Mouse (Mus musculus): ENCODE data around the gene Ctss. TPM values are rescaled to one million over a fixed set of nuclear protein-coding genes. Genes with fewer than 3 reads are reported as not detected.
A peak's percentile ranks its signal among the peaks of the same experiment; 100 is the strongest.
"Not testable (repeated sequence)": the region's sequence is repeated elsewhere in the genome, so short reads cannot be mapped to it uniquely, and the experiment has no call there.

The Ctss gene
- total RNA-seq, 2 experiments from 2014 or later = 32.3 to 35.9 TPM

GRCm38 (mm10) chr3:95531025-95531424 is 4.4 kb downstream of the Ctss start:
- DNase-seq (ENCODE audit: low spot score in 2 of 2) = no peak

- DNase-seq (ENCODE audit: low spot score in 2 of 2) = no peak
These were observed 6.8 kb downstream of the Ctss start for GRCm38 (mm10) chr3:95533364-95533763.

GRCm38 (mm10) chr3:95534927-95535326 is 8.3 kb downstream of the Ctss start:
- DNase-seq (ENCODE audit: low spot score in 2 of 2) = no peak

- DNase-seq (ENCODE audit: low spot score in 2 of 2) = no peak
These were observed 12.3 kb downstream of the Ctss start for GRCm38 (mm10) chr3:95538936-95539335.

GRCm38 (mm10) chr3:95539837-95540236 is 13.3 kb downstream of the Ctss start:
- no peak for DNase-seq (ENCODE audit: low spot score in 2 of 2)

- not testable (repeated sequence) for DNase-seq (ENCODE audit: low spot score in 2 of 2)
These were observed 14.6 kb downstream of the Ctss start for GRCm38 (mm10) chr3:95541186-95541585.

- DNase-seq (ENCODE audit: low spot score in 2 of 2) = no peak
These were observed 15.6 kb downstream of the Ctss start for GRCm38 (mm10) chr3:95542171-95542570.

- no peak for DNase-seq (ENCODE audit: low spot score in 2 of 2)
These were observed 16.4 kb downstream of the Ctss start for GRCm38 (mm10) chr3:95542981-95543380.

- DNase-seq (ENCODE audit: low spot score in 2 of 2) = no peak
These were observed 23.6 kb downstream of the Ctss start for GRCm38 (mm10) chr3:95550176-95550575.

- DNase-seq (ENCODE audit: low spot score in 2 of 2) = no peak
These were observed 27.4 kb downstream of the Ctss start for GRCm38 (mm10) chr3:95553986-95554385.

- no peak for DNase-seq (ENCODE audit: low spot score in 2 of 2)
These were observed 32.9 kb downstream of the Ctss start, which contains the start of gene Hormad1 for GRCm38 (mm10) chr3:95559437-95559836. TSS of gene Hormad1 (plus strand) at chr3:95559677.

- no peak for DNase-seq (ENCODE audit: low spot score in 2 of 2)
These were observed 34.2 kb downstream of the Ctss start for GRCm38 (mm10) chr3:95560738-95561137.

- no peak for DNase-seq (ENCODE audit: low spot score in 2 of 2)
These were observed 35.2 kb downstream of the Ctss start for GRCm38 (mm10) chr3:95561826-95562225.

- DNase-seq (ENCODE audit: low spot score in 2 of 2) = no peak
These were observed 43.0 kb downstream of the Ctss start for GRCm38 (mm10) chr3:95569585-95569984.

GRCm38 (mm10) chr3:95587754-95588603 is 61.4 kb downstream of the Ctss start:
- DNase-seq (ENCODE audit: low spot score in 2 of 2) = no peak

- peak; percentile 93 to 98 for DNase-seq (ENCODE audit: low spot score in 2 of 2)
These were observed 62.1 kb downstream of the Ctss start, which contains the start of gene Golph3l for GRCm38 (mm10) chr3:95588604-95589086. TSS of gene Golph3l (plus strand) at chr3:95588934.

GRCm38 (mm10) chr3:95598734-95599133 is 72.1 kb downstream of the Ctss start:
- DNase-seq (ENCODE audit: low spot score in 2 of 2) = no peak

GRCm38 (mm10) chr3:95601287-95601686 is 74.7 kb downstream of the Ctss start:
- DNase-seq (ENCODE audit: low spot score in 2 of 2) = no peak
